Mouse (Mus musculus) ES-Bruce4 (cell line): ENCODE data around the gene D6Ertd527e.

Experiments
- CTCF ChIP-seq: IDR thresholded peaks from one replicate; pipeline ENCODE4 v1.8.1; 2011; ENCODE audit warnings: low read depth, low read length
- POLR2A ChIP-seq: IDR thresholded peaks from one replicate; pipeline ENCODE4 v1.8.1; 2011; ENCODE audit warnings: low read length; ENCODE audit not compliant: insufficient read depth

- no peak for TF ChIP-seq CTCF
- TF ChIP-seq POLR2A, result no peak
These were observed 48.1 kb downstream of the D6Ertd527e start for GRCm38 (mm10) chr6:87152461-87153230.
